Mouse (Mus musculus) hindbrain, embryonic 14.5 days (tissue): Measurements from ENCODE around the gene Stat6. TPM values are rescaled to one million over a fixed set of nuclear protein-coding genes. Genes with fewer than 3 reads are reported as not detected.
A peak's percentile ranks its signal among the peaks of the same experiment; 100 is the strongest.

Experiments used
- ATAC-seq: fragments of 200-750 bp; cut with Nextera tagmentation; 2 replicates; pipeline ENCODE4 v1.8.0; 2017; ENCODE audit warnings: moderate number of reproducible peaks, mild to moderate bottlenecking, moderate TSS enrichment, moderate library complexity; ENCODE audit not compliant: low FRiP score
- DNase-seq: peaks from one replicate; pipeline ENCODE4 v3.0.0-alpha.2; 2015; ENCODE audit warnings: low spot score
- H3K27ac ChIP-seq: fragments of 300-500 bp; sonication (generic); 2 replicates; pipeline ENCODE4 v1.5.1; 2014; ENCODE audit warnings: mild to moderate bottlenecking, moderate library complexity
- H3K27me3 ChIP-seq: fragments of 300-500 bp; sonication (generic); 2 replicates; pipeline ENCODE4 v1.6.1; 2014; ENCODE audit warnings: mild to moderate bottlenecking, low read length, mixed read lengths; ENCODE audit not compliant: control insufficient read depth, insufficient read depth
- H3K36me3 ChIP-seq: fragments of 300-500 bp; sonication (generic); replicated peaks from 2 replicates; pipeline ENCODE4 v1.6.1; 2014; ENCODE audit not compliant: control insufficient read depth, insufficient read depth
- H3K4me1 ChIP-seq: fragments of 300-500 bp; sonication (generic); replicated peaks from 2 replicates; pipeline ENCODE4 v1.6.1; 2014; ENCODE audit warnings: antibody characterized with exemption, low read length, mixed read lengths; ENCODE audit not compliant: control insufficient read depth, insufficient read depth
- H3K4me2 ChIP-seq: fragments of 300-500 bp; sonication (generic); replicated peaks from 2 replicates; pipeline ENCODE4 v1.6.1; 2014; ENCODE audit warnings: mild to moderate bottlenecking, moderate library complexity
- H3K4me3 ChIP-seq: fragments of 300-500 bp; sonication (generic); replicated peaks from 2 replicates; pipeline ENCODE4 v1.5.1; 2014; ENCODE audit warnings: mild to moderate bottlenecking, low read length
- H3K9ac ChIP-seq: fragments of 300-500 bp; sonication (generic); 2 replicates; pipeline ENCODE4 v1.6.1; 2014
- H3K9me3 ChIP-seq: fragments of 300-500 bp; sonication (generic); 2 replicates; pipeline ENCODE4 v1.6.1; 2016; ENCODE audit warnings: low read length; ENCODE audit not compliant: control insufficient read depth
- WGBS: fragments of 180-500 bp; shearing (Covaris S2); extraction: QIAGEN DNeasy Blood & Tissue Kit; methylation state at CpG from one replicate; pipeline ENCODE4 v1.1.7; 2014; 5-methylcytosine and 5-hydroxymethylcytosine counted together
- polyA plus RNA-seq: library from polyadenylated mRNA; unstranded; fragments of >200 nt; fragmentation: Nextera tagmentation; extraction: Ambion mirVana; gene quantifications from 2 replicates; pipeline ENCODE4 v1.2.1, GENCODE M21; 2014

Stat6 gene
- 4.7 and 5.5 TPM in 2 replicates for polyA plus RNA-seq

GRCm38 (mm10) chr10:127642772-127643552 lies at the start of gene Stat6:
Stat6 (plus strand) TSS chr10:127642986.
- DNase-seq, result no peak
- Histone ChIP-seq H3K27me3 (peaks cover 32% of the 10 kb centered on the region), H3K4me2 (peak within 1 kb of the TSS; percentile 47), H3K9ac (peak within 1 kb of the TSS; percentile 53), H3K4me1 (peaks cover 17% of the 10 kb centered on the region; the same call in 1 of the 2 replicates), H3K4me3 (peak within 1 kb of the TSS; percentile 26), H3K27ac (peak within 1 kb of the TSS; percentile 45), H3K36me3 (no peaks in the 10 kb centered on the region), H3K9me3 (no peaks in the 10 kb centered on the region)
- 7% methylated on average over 36 of the region's 37 CpGs for WGBS
- ATAC-seq, result peak; percentile 43; the same call in 1 of the 2 replicates

- Histone ChIP-seq H3K4me1 (peaks cover 12% of the 10 kb centered on the region), H3K9ac (no peak overlapping the region), H3K9me3 (no peaks in the 10 kb centered on the region), H3K4me2 (no peak overlapping the region), H3K4me3 (no peak overlapping the region), H3K27ac (no peak overlapping the region), H3K36me3 (peaks cover 83% of the 10 kb centered on the region), H3K27me3 (no peaks in the 10 kb centered on the region)
- DNase-seq (no peak), ATAC-seq (no peak)
- WGBS, result 88% methylated on average over 8 of the region's 8 CpGs
Measured at GRCm38 (mm10) chr10:127594405-127594804, 48.4 kb upstream of the Stat6 start.

GRCm38 (mm10) chr10:127594930-127595715 lies 47.7 kb upstream of the Stat6 start:
- no peak for ATAC-seq
- no peak overlapping the region for H3K4me3 ChIP-seq
- no peak overlapping the region for H3K27ac ChIP-seq
- H3K4me1 ChIP-seq, result peaks cover 12% of the 10 kb centered on the region
- DNase-seq, result no peak
- WGBS, result 92% methylated on average over 30 of the region's 30 CpGs
- H3K4me2 ChIP-seq, result no peak overlapping the region
- no peak overlapping the region for H3K9ac ChIP-seq
- H3K36me3 ChIP-seq, result peaks cover 82% of the 10 kb centered on the region
- H3K27me3 ChIP-seq, result no peaks in the 10 kb centered on the region
- no peaks in the 10 kb centered on the region for H3K9me3 ChIP-seq

GRCm38 (mm10) chr10:127596321-127596941 lies 46.4 kb upstream of the Stat6 start:
- 49% methylated on average over 7 of the region's 7 CpGs for WGBS
- Histone ChIP-seq H3K27ac (no peak overlapping the region; the same call in 1 of the 2 replicates), H3K27me3 (no peaks in the 10 kb centered on the region), H3K4me3 (no peak overlapping the region), H3K9me3 (no peaks in the 10 kb centered on the region), H3K9ac (no peak overlapping the region), H3K4me1 (peaks cover 12% of the 10 kb centered on the region), H3K36me3 (peaks cover 82% of the 10 kb centered on the region), H3K4me2 (no peak overlapping the region)
- ATAC-seq, result no peak
- no peak for DNase-seq

- Histone ChIP-seq H3K36me3 (peaks cover 82% of the 10 kb centered on the region), H3K4me2 (no peak overlapping the region), H3K4me1 (peaks cover 12% of the 10 kb centered on the region), H3K9me3 (no peaks in the 10 kb centered on the region), H3K27me3 (no peaks in the 10 kb centered on the region), H3K27ac (0 out of 2 replicates have a peak overlapping the region, but pooled peaks have one; percentile 5), H3K9ac (no peak overlapping the region), H3K4me3 (no peak overlapping the region)
- DNase-seq, result no peak
- WGBS, result 67% methylated on average over 5 of the region's 5 CpGs
- ATAC-seq, result no peak
Measured at GRCm38 (mm10) chr10:127597311-127597901, 45.4 kb upstream of the Stat6 start.

- 76% methylated on average over 8 of the region's 8 CpGs for WGBS
- no peak overlapping the region for H3K27ac ChIP-seq
- no peak overlapping the region for H3K4me3 ChIP-seq
- peaks cover 82% of the 10 kb centered on the region for H3K36me3 ChIP-seq
- DNase-seq (no peak), ATAC-seq (no peak)
- no peak overlapping the region for H3K4me2 ChIP-seq
- no peaks in the 10 kb centered on the region for H3K27me3 ChIP-seq
- H3K9ac ChIP-seq, result no peak overlapping the region
- no peaks in the 10 kb centered on the region for H3K9me3 ChIP-seq
- peaks cover 12% of the 10 kb centered on the region for H3K4me1 ChIP-seq
Measured at GRCm38 (mm10) chr10:127598607-127599006, 44.2 kb upstream of the Stat6 start.

- 89% methylated on average over 11 of the region's 11 CpGs for WGBS
- Histone ChIP-seq H3K4me2 (no peak overlapping the region), H3K27ac (no peak overlapping the region), H3K4me1 (peaks cover 12% of the 10 kb centered on the region), H3K36me3 (peaks cover 82% of the 10 kb centered on the region), H3K27me3 (no peaks in the 10 kb centered on the region), H3K9me3 (no peaks in the 10 kb centered on the region), H3K4me3 (no peak overlapping the region), H3K9ac (no peak overlapping the region)
- ATAC-seq (no peak), DNase-seq (no peak)
Measured at GRCm38 (mm10) chr10:127599252-127599651, 43.5 kb upstream of the Stat6 start.

GRCm38 (mm10) chr10:127599779-127600541 lies 42.8 kb upstream of the Stat6 start:
- no peak for DNase-seq
- Histone ChIP-seq H3K4me3 (no peak overlapping the region), H3K4me1 (peaks cover 12% of the 10 kb centered on the region), H3K36me3 (peaks cover 82% of the 10 kb centered on the region), H3K27ac (peak overlapping the region; percentile 44), H3K9ac (no peak overlapping the region), H3K4me2 (no peak overlapping the region), H3K27me3 (no peaks in the 10 kb centered on the region), H3K9me3 (no peaks in the 10 kb centered on the region)
- ATAC-seq, result no peak
- 64% methylated on average over 17 of the region's 17 CpGs for WGBS
